In the genomic region with DNA sequence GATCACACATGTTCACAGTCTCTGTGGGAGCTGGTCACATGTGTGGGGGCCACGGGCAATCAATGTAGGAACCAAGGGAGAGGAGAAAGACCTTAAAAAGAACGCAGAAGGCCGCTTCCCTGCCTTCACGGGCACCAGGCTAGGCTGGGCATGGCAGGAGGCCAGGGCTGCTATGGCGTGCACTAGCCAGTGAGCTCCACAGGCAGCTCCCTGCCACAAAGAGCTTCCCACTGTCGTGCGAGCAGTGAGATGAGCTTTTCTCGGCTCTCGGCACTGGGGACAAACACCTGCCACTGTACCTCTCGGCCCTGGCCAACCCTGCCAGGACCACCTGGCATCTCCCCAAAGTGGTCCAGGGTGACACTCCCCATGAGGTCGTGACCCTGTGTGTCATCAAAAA, we compare ENCODE assay signal across 15 mouse cellular contexts. TPM values are rescaled to one million over a fixed set of nuclear protein-coding genes. Genes with fewer than 3 reads are reported as not detected.
DNase-seq lines count a peak whose midpoint lies in the region; ATAC-seq lines count a peak whose summit lies in the region.
"Had no signal": no experiment of that assay in that cellular context is flagged by ENCODE, and none has a peak within 500 bp of the region (broad histone marks: within the 10 kb centered on the region; RNA-seq: fewer than 3 reads in every experiment).

No protein-coding gene starts in this region.

- peak overlapping the region; percentile 46; the same call in 1 of the 2 replicates for H3K27ac ChIP-seq in forebrain, embryonic 12.5 days
- no peak overlapping the region for H3K27ac ChIP-seq in forebrain, embryonic 11.5 days (ENCODE audit: low read depth, low read length)
- H3K27ac ChIP-seq in hindbrain, embryonic 15.5 days (replicated peaks) = 0 out of 2 replicates have a peak overlapping the region, but pooled peaks have one; percentile 6

- no peak overlapping the region for H3K4me2 ChIP-seq in forebrain, embryonic 12.5 days
- no peak overlapping the region for H3K4me2 ChIP-seq in forebrain, embryonic 11.5 days (ENCODE audit: low read depth, low read length, severe bottlenecking)
- H3K4me2 ChIP-seq in hindbrain, embryonic 15.5 days = no peak overlapping the region

- H3K36me3 ChIP-seq in forebrain, embryonic 12.5 days (replicated peaks) = peaks cover 62% of the 10 kb centered on the region
- H3K36me3 ChIP-seq in forebrain, embryonic 11.5 days (ENCODE audit: control insufficient read depth, insufficient read depth, low read length) = peaks cover 37% of the 10 kb centered on the region
- peaks cover 60% of the 10 kb centered on the region for H3K36me3 ChIP-seq in hindbrain, embryonic 15.5 days

- H3K9ac ChIP-seq in forebrain, embryonic 12.5 days = no peak overlapping the region
- no peak overlapping the region for H3K9ac ChIP-seq in forebrain, embryonic 11.5 days (ENCODE audit: low read length)
- H3K9ac ChIP-seq in hindbrain, embryonic 15.5 days = no peak overlapping the region

- no peak for ATAC-seq in forebrain, embryonic 12.5 days (ENCODE audit: low FRiP score)
- no peak for ATAC-seq in forebrain, embryonic 11.5 days (replicated peaks; ENCODE audit: low FRiP score)
- no peak for ATAC-seq in hindbrain, embryonic 15.5 days (ENCODE audit: low FRiP score, low read depth)
- ATAC-seq in erythroblast, adult 5-6 weeks (replicated peaks; ENCODE audit: low FRiP score, poor library complexity, severe bottlenecking) = no peak
- ATAC-seq: activated CD4-positive, CD25-positive, alpha-beta regulatory T cell, adult 4 months had no signal

- H3K4me1 ChIP-seq in forebrain, embryonic 12.5 days = no peaks in the 10 kb centered on the region
- no peaks in the 10 kb centered on the region for H3K4me1 ChIP-seq in forebrain, embryonic 11.5 days (replicated peaks; ENCODE audit: control insufficient read depth, insufficient read depth, low read length)
- H3K4me1 ChIP-seq in hindbrain, embryonic 15.5 days (replicated peaks) = peaks cover 10% of the 10 kb centered on the region

- no peaks in the 10 kb centered on the region for H3K27me3 ChIP-seq in forebrain, embryonic 12.5 days
- H3K27me3 ChIP-seq in forebrain, embryonic 11.5 days (ENCODE audit: control insufficient read depth, insufficient read depth, low read length) = no peaks in the 10 kb centered on the region
- no peaks in the 10 kb centered on the region for H3K27me3 ChIP-seq in hindbrain, embryonic 15.5 days

- no peak for DNase-seq in forebrain, embryonic 11.5 days (ENCODE audit: low spot score)
- DNase-seq in layer of hippocampus, postnatal 10 days (ENCODE audit: low spot score in 2 of 2) = peak; percentile 52 to 59
- no peak for DNase-seq in layer of hippocampus, postnatal 36 days
- DNase-seq in cerebellum, adult 11-12 months = peak; percentile 72
- no peak for DNase-seq in frontal cortex, adult 2 months (ENCODE audit: extremely low spot score in 1 of 2, low spot score in 1 of 2)
- DNase-seq: gastrocnemius, postnatal 14 days; heart, postnatal 10 days; kidney, adult 18-20 months; right cerebral cortex, adult 18-20 months; thymus, adult 18-20 months had no signal

- no peaks in the 10 kb centered on the region for H3K9me3 ChIP-seq in forebrain, embryonic 12.5 days
- H3K9me3 ChIP-seq in forebrain, embryonic 11.5 days (ENCODE audit: control insufficient read depth, low read length) = no peaks in the 10 kb centered on the region
- no peaks in the 10 kb centered on the region for H3K9me3 ChIP-seq in hindbrain, embryonic 15.5 days

- no peak overlapping the region for H3K4me3 ChIP-seq in forebrain, embryonic 12.5 days (replicated peaks)
- H3K4me3 ChIP-seq in forebrain, embryonic 11.5 days (ENCODE audit: low read depth, low read length) = no peak overlapping the region
- H3K4me3 ChIP-seq in hindbrain, embryonic 15.5 days = no peak overlapping the region

- 89% methylated on average over 11 of the region's 11 CpGs for WGBS in forebrain, embryonic 12.5 days
- 91% methylated on average over 11 of the region's 11 CpGs for WGBS in forebrain, embryonic 11.5 days
- WGBS in hindbrain, embryonic 15.5 days = 77% methylated on average over 11 of the region's 11 CpGs

RNA-seq across cellular contexts. Expression of a gene that starts 2.9 kb away (rescaled TPM):
- polyA plus RNA-seq in forebrain, embryonic 12.5 days (2016; fragmentation: Nextera tagmentation; extraction: Ambion mirVana) = 23.1 and 26.1 TPM in 2 replicates
- polyA plus RNA-seq in forebrain, embryonic 11.5 days (2014; fragmentation: Nextera tagmentation; extraction: Ambion mirVana) = 21.8 and 27.1 TPM in 2 replicates
- total RNA-seq in layer of hippocampus, postnatal 10 days (2021) = 10 to 100 TPM; 26.9 to 40.4 TPM
- total RNA-seq in layer of hippocampus, postnatal 36 days (2021) = 10 to 100 TPM; 16.6 to 24.0 TPM
- 20.9 and 22.4 TPM in 2 replicates for polyA plus RNA-seq in hindbrain, embryonic 15.5 days (2015; fragmentation: Nextera tagmentation; extraction: Ambion mirVana)
- total RNA-seq in erythroblast, adult 5-6 weeks (2015; ENCODE audit: low replicate concordance) = not detected in 2 replicates
- 0.70 TPM in 1 of 2 replicates, not detected in the other for total RNA-seq in erythroblast, adult 5-6 weeks (2017; ENCODE audit: low replicate concordance)
- polyA plus RNA-seq in frontal cortex, adult 2 months (2012; rRNA removed) = 15.5 and 19.1 TPM in 2 replicates

RNA-seq across cellular contexts. Expression of a gene that starts 36.7 kb away (rescaled TPM):
- polyA plus RNA-seq in forebrain, embryonic 12.5 days (2016; fragmentation: Nextera tagmentation; extraction: Ambion mirVana) = 1.6 and 2.1 TPM in 2 replicates
- 0.59 and 0.83 TPM in 2 replicates for polyA plus RNA-seq in forebrain, embryonic 11.5 days (2014; fragmentation: Nextera tagmentation; extraction: Ambion mirVana)
- 1 to 10 TPM in 1 of 2 experiments, under 1 TPM in 1; 0.67 to 2.0 TPM for total RNA-seq in layer of hippocampus, postnatal 10 days (2021)
- total RNA-seq in layer of hippocampus, postnatal 36 days (2021) = 1 to 10 TPM; 3.8 to 4.4 TPM
- polyA plus RNA-seq in hindbrain, embryonic 15.5 days (2015; fragmentation: Nextera tagmentation; extraction: Ambion mirVana) = 3.5 and 4.0 TPM in 2 replicates
- total RNA-seq in erythroblast, adult 5-6 weeks (2015; ENCODE audit: low replicate concordance) = not detected in 2 replicates
- not detected in 2 replicates for total RNA-seq in erythroblast, adult 5-6 weeks (2017; ENCODE audit: low replicate concordance)
- 51.3 and 55.5 TPM in 2 replicates for polyA plus RNA-seq in frontal cortex, adult 2 months (2012; rRNA removed)
- total RNA-seq: MEL had no signal
- polyA plus RNA-seq: activated CD4-positive, CD25-positive, alpha-beta regulatory T cell, adult 4 months had no signal

RNA-seq across cellular contexts. Expression of a gene that starts 40.5 kb away (rescaled TPM):
- 406 and 410 TPM in 2 replicates for polyA plus RNA-seq in forebrain, embryonic 12.5 days (2016; fragmentation: Nextera tagmentation; extraction: Ambion mirVana)
- polyA plus RNA-seq in forebrain, embryonic 11.5 days (2014; fragmentation: Nextera tagmentation; extraction: Ambion mirVana) = 565 and 637 TPM in 2 replicates
- total RNA-seq in layer of hippocampus, postnatal 10 days (2021) = 10 to 100 TPM; 18.0 to 22.5 TPM
- 10 to 100 TPM; 12.4 to 13.6 TPM for total RNA-seq in layer of hippocampus, postnatal 36 days (2021)
- 269 and 270 TPM in 2 replicates for polyA plus RNA-seq in hindbrain, embryonic 15.5 days (2015; fragmentation: Nextera tagmentation; extraction: Ambion mirVana)
- total RNA-seq in erythroblast, adult 5-6 weeks (2015; ENCODE audit: low replicate concordance) = 12.3 and 18.4 TPM in 2 replicates
- 5.0 and 30.4 TPM in 2 replicates for total RNA-seq in erythroblast, adult 5-6 weeks (2017; ENCODE audit: low replicate concordance)
- polyA plus RNA-seq in frontal cortex, adult 2 months (2012; rRNA removed) = 20.2 and 21.4 TPM in 2 replicates
- polyA plus RNA-seq: activated CD4-positive, CD25-positive, alpha-beta regulatory T cell, adult 4 months had no signal

RNA-seq across cellular contexts. Expression of a gene that starts 42.6 kb away (rescaled TPM):
- polyA plus RNA-seq in forebrain, embryonic 12.5 days (2016; fragmentation: Nextera tagmentation; extraction: Ambion mirVana) = 54.6 and 67.9 TPM in 2 replicates
- polyA plus RNA-seq in forebrain, embryonic 11.5 days (2014; fragmentation: Nextera tagmentation; extraction: Ambion mirVana) = 50.9 and 52.7 TPM in 2 replicates
- 10 to 100 TPM; 32.5 to 33.5 TPM for total RNA-seq in layer of hippocampus, postnatal 10 days (2021)
- 10 to 100 TPM; 24.6 to 27.7 TPM for total RNA-seq in layer of hippocampus, postnatal 36 days (2021)
- 59.3 and 61.1 TPM in 2 replicates for polyA plus RNA-seq in hindbrain, embryonic 15.5 days (2015; fragmentation: Nextera tagmentation; extraction: Ambion mirVana)
- total RNA-seq in erythroblast, adult 5-6 weeks (2015; ENCODE audit: low replicate concordance) = 22.8 and 30.9 TPM in 2 replicates
- 14.7 and 16.2 TPM in 2 replicates for total RNA-seq in erythroblast, adult 5-6 weeks (2017; ENCODE audit: low replicate concordance)
- polyA plus RNA-seq in frontal cortex, adult 2 months (2012; rRNA removed) = 25.7 and 29.9 TPM in 2 replicates

RNA-seq across cellular contexts. Expression of a gene that starts 45.4 kb away (rescaled TPM):
- polyA plus RNA-seq in forebrain, embryonic 12.5 days (2016; fragmentation: Nextera tagmentation; extraction: Ambion mirVana) = 439 and 446 TPM in 2 replicates
- polyA plus RNA-seq in forebrain, embryonic 11.5 days (2014; fragmentation: Nextera tagmentation; extraction: Ambion mirVana) = 399 and 407 TPM in 2 replicates
- 100 to 1,000 TPM; 424 to 481 TPM for total RNA-seq in layer of hippocampus, postnatal 10 days (2021)
- 100 to 1,000 TPM; 458 to 488 TPM for total RNA-seq in layer of hippocampus, postnatal 36 days (2021)
- polyA plus RNA-seq in hindbrain, embryonic 15.5 days (2015; fragmentation: Nextera tagmentation; extraction: Ambion mirVana) = 365 and 382 TPM in 2 replicates
- 30.2 and 34.1 TPM in 2 replicates for total RNA-seq in erythroblast, adult 5-6 weeks (2015; ENCODE audit: low replicate concordance)
- total RNA-seq in erythroblast, adult 5-6 weeks (2017; ENCODE audit: low replicate concordance) = 19.5 and 21.8 TPM in 2 replicates
- 343 and 370 TPM in 2 replicates for polyA plus RNA-seq in frontal cortex, adult 2 months (2012; rRNA removed)

Comparison
In these comparisons a context has a peak if more than half of its experiments do, and no peak if none do; other contexts are left out.
1. DNase-seq: peak in layer of hippocampus, postnatal 10 days (2 of 2) and cerebellum, adult 11-12 months (single experiment); none in forebrain, embryonic 11.5 days (single experiment), layer of hippocampus, postnatal 36 days (0 of 2) and frontal cortex, adult 2 months (0 of 2).
2. RNA of a gene that starts 36.7 kb away (polyA plus RNA-seq): 51.3 to 55.5 TPM in frontal cortex, adult 2 months; 3.5 to 4.0 TPM in hindbrain, embryonic 15.5 days, 1.6 to 2.1 TPM in forebrain, embryonic 12.5 days and 0.59 to 0.83 TPM in forebrain, embryonic 11.5 days; every median in the first group is over 10 times any median in the second.
3. RNA of a gene that starts 40.5 kb away (polyA plus RNA-seq): 565 to 637 TPM in forebrain, embryonic 11.5 days, 406 to 410 TPM in forebrain, embryonic 12.5 days and 269 to 270 TPM in hindbrain, embryonic 15.5 days; 20.2 to 21.4 TPM in frontal cortex, adult 2 months; every median in the first group is over 10 times any median in the second.